Mouse (Mus musculus) stomach, postnatal 0 days (tissue): ENCODE results near the gene Megf11. TPM values are rescaled to one million over a fixed set of nuclear protein-coding genes. Genes with fewer than 3 reads are reported as not detected.

Experiments
- ATAC-seq: fragments of 200-750 bp; cut with Nextera tagmentation; 2 replicates; pipeline ENCODE4 v1.8.0; 2017; ENCODE audit not compliant: low FRiP score, low TSS enrichment
- DNase-seq: peaks from one replicate; pipeline ENCODE4 v3.0.0-alpha.2; 2016; ENCODE audit warnings: low spot score
- H3K27ac ChIP-seq: fragments of 300-500 bp; sonication (generic); replicated peaks from 2 replicates; pipeline ENCODE4 v1.5.1; 2014; ENCODE audit warnings: mild to moderate bottlenecking, control low read depth
- H3K27me3 ChIP-seq: fragments of 300-500 bp; sonication (generic); 2 replicates; pipeline ENCODE4 v1.6.1; 2014; ENCODE audit warnings: low read length; ENCODE audit not compliant: control insufficient read depth, insufficient read depth
- H3K36me3 ChIP-seq: fragments of 300-500 bp; sonication (generic); 2 replicates; pipeline ENCODE4 v1.6.1; 2014; ENCODE audit warnings: low read length, mixed read lengths; ENCODE audit not compliant: control insufficient read depth, insufficient read depth
- H3K4me1 ChIP-seq: fragments of 300-500 bp; sonication (generic); replicated peaks from 2 replicates; pipeline ENCODE4 v1.6.1; 2014; ENCODE audit warnings: antibody characterized with exemption; ENCODE audit not compliant: control insufficient read depth, insufficient read depth
- H3K4me2 ChIP-seq: fragments of 300-500 bp; sonication (generic); replicated peaks from 2 replicates; pipeline ENCODE4 v1.6.1; 2014; ENCODE audit warnings: low read depth, mild to moderate bottlenecking, control low read depth, moderate library complexity
- H3K4me3 ChIP-seq: fragments of 300-500 bp; sonication (generic); 2 replicates; pipeline ENCODE4 v1.5.1; 2014; ENCODE audit warnings: low read depth, low read length, control low read depth
- H3K9ac ChIP-seq: fragments of 300-500 bp; sonication (generic); 2 replicates; pipeline ENCODE4 v1.6.1; 2014; ENCODE audit warnings: mild to moderate bottlenecking, low read length, control low read depth, mixed read lengths
- H3K9me3 ChIP-seq: fragments of 300-500 bp; sonication (generic); 2 replicates; pipeline ENCODE4 v1.6.1; 2016; ENCODE audit warnings: low read length; ENCODE audit not compliant: control insufficient read depth
- CTCF ChIP-seq: IDR thresholded peaks from 2 replicates; pipeline ENCODE4 v1.5.1; 2016; ENCODE audit warnings: antibody characterized with exemption, low read depth, mild to moderate bottlenecking, moderate library complexity
- EP300 ChIP-seq: optimal IDR thresholded peaks from 2 replicates; pipeline ENCODE3; 2016; ENCODE audit warnings: antibody characterized with exemption
- WGBS: fragments of 180-500 bp; shearing (Covaris S2); extraction: QIAGEN DNeasy Blood & Tissue Kit; methylation state at CpG from one replicate; pipeline ENCODE4 v1.1.7; 2014; 5-methylcytosine and 5-hydroxymethylcytosine counted together
- polyA plus RNA-seq: library from polyadenylated mRNA; unstranded; fragments of >200 nt; fragmentation: Nextera tagmentation; extraction: Ambion mirVana; gene quantifications from 2 replicates; pipeline ENCODE4 v1.2.1, GENCODE M21; 2015

Megf11 gene
- polyA plus RNA-seq, 1 experiment from 2014 or later, result 0.46 TPM

DNA sequence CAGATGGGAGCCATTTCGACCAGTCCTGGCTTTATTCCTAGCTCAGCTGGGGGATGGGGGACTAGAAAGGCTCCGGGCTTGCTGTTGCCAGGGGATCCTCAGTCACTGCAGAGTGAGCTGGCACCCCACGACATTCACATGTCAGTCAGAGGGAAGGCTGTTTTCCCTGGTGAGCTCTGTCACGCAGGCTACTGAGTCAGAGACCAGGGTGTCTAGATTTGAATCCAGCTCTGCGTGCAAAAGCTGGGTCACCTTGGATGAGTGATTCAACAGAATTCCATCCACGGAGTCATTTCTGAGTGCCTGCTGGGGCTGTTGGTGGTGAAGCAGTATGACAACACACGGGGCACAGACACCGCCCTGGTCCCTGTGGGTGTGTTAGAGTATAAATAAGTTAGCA lies 13.7 kb downstream of the Megf11 start:
- Histone ChIP-seq H3K9me3 (no peaks in the 10 kb centered on the region), H3K27me3 (no peaks in the 10 kb centered on the region), H3K9ac (no peak overlapping the region), H3K27ac (no peak overlapping the region), H3K4me2 (no peak overlapping the region), H3K36me3 (no peaks in the 10 kb centered on the region), H3K4me1 (no peaks in the 10 kb centered on the region), H3K4me3 (no peak overlapping the region)
- 69% methylated on average over 8 of the region's 8 CpGs for WGBS
- TF ChIP-seq CTCF (no peak), EP300 (no peak)
- no peak for DNase-seq
- no peak for ATAC-seq

DNA sequence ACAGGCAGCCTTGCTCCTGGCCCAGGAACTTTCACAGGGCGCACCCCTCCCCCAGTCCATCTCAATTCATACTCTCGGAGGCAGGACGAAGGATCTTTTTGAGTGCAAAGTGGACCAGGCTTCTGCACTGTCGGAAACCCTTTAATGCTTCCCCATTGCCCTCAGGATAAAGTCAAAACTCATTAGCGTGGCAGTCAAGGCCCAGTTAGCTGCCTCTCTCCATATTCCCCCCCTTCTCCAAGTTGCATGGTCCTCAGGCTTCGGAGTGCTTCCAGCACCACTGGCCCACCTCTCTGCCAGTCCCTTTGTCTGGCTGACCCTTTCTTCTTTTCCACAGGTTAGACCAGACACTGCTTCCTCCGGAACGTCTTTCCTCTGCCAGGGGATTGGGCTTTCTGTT lies 16.7 kb downstream of the Megf11 start:
- Histone ChIP-seq H3K9me3 (no peaks in the 10 kb centered on the region), H3K4me1 (no peaks in the 10 kb centered on the region), H3K27me3 (no peaks in the 10 kb centered on the region), H3K36me3 (no peaks in the 10 kb centered on the region), H3K9ac (no peak overlapping the region), H3K4me2 (no peak overlapping the region), H3K4me3 (no peak overlapping the region), H3K27ac (no peak overlapping the region)
- 83% methylated on average over 8 of the region's 8 CpGs for WGBS
- no peak for DNase-seq
- ATAC-seq, result no peak
- TF ChIP-seq EP300 (no peak), CTCF (no peak)

DNA sequence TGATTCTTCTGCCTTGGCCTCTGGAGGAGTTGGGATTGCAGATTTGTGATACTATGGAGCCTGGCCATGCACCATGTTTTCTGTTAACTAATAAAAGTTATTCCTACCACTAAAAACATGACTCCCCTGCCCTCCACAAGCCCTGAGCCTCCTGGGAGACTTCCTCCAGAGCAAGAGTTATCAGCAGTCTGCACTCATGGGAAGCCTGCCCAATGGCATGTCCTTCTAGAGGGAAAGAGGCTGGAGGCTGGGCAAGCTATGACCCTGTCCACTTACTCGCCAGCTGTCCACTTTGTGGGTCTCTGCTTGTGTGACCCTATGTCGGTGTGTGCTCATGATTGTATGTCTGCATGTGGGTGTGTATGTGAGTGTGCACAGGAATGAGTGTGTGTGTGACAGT lies 21.4 kb downstream of the Megf11 start:
- H3K4me2 ChIP-seq, result no peak overlapping the region
- no peak for ATAC-seq
- no peaks in the 10 kb centered on the region for H3K9me3 ChIP-seq
- no peaks in the 10 kb centered on the region for H3K36me3 ChIP-seq
- 90% methylated on average over 2 of the region's 2 CpGs for WGBS
- H3K4me3 ChIP-seq, result no peak overlapping the region
- H3K9ac ChIP-seq, result no peak overlapping the region
- DNase-seq, result no peak
- no peaks in the 10 kb centered on the region for H3K27me3 ChIP-seq
- H3K27ac ChIP-seq, result no peak overlapping the region
- TF ChIP-seq CTCF (no peak), EP300 (no peak)
- no peaks in the 10 kb centered on the region for H3K4me1 ChIP-seq

DNA sequence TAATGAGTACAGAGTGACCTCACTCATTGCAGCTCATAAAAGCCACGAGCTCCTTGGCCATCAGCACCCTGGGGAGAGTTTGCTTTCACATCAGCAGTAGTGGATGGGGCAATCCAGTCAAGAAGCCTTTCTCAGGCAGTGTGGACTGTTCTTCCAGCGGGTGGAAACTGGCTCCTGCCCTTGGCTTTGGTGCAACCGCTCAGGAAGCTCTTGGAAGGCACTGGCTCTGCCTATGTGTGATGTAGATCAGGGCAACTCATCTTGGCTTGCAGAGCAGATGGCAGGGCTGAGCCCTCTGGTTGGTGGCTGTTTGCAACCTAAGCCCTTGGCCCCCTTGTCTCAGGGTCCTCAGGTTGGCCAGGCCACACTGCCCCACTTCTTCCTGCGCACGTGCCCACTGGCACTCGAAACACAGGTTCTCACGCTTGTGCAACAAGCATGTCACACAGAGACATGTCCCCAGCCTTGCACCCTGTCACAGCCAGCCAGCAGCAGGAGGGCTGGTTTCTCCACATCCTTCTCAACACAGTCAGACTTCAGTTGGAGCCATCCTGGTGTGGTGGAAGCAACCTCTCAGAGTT lies 22.1 kb downstream of the Megf11 start:
- no peak for TF ChIP-seq EP300
- TF ChIP-seq CTCF, result no peak
- Histone ChIP-seq H3K36me3 (no peaks in the 10 kb centered on the region), H3K9me3 (no peaks in the 10 kb centered on the region), H3K27me3 (no peaks in the 10 kb centered on the region), H3K4me3 (no peak overlapping the region), H3K9ac (no peak overlapping the region), H3K4me1 (no peaks in the 10 kb centered on the region), H3K27ac (no peak overlapping the region), H3K4me2 (no peak overlapping the region)
- DNase-seq, result no peak
- 85% methylated on average over 7 of the region's 7 CpGs for WGBS
- no peak for ATAC-seq

DNA sequence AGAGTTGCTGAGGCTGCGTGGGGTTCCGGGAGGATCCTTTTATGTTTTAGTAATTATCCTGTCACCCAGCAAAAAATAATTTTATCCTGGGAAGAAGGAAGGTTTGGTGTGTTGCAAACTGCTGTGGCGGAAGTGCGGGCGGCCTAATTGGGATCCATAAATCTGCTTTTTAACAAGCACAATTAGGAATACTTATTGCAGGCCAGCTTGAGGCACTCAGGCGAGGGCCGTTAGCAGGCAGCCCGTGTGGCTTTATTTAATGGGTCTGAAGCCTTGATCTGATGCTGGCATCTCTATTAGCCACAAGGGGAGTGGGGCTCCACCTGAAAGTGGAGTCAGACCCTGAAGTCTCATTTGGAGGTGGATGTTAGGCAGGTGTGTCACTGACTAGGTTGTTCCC lies 23.4 kb downstream of the Megf11 start:
- Histone ChIP-seq H3K36me3 (no peaks in the 10 kb centered on the region), H3K27ac (no peak overlapping the region), H3K4me2 (no peak overlapping the region), H3K9ac (no peak overlapping the region), H3K4me3 (no peak overlapping the region), H3K4me1 (no peaks in the 10 kb centered on the region), H3K27me3 (no peaks in the 10 kb centered on the region), H3K9me3 (no peaks in the 10 kb centered on the region)
- ATAC-seq (no peak), DNase-seq (no peak)
- WGBS, result 78% methylated on average over 8 of the region's 8 CpGs
- no peak for TF ChIP-seq CTCF
- TF ChIP-seq EP300, result no peak

DNA sequence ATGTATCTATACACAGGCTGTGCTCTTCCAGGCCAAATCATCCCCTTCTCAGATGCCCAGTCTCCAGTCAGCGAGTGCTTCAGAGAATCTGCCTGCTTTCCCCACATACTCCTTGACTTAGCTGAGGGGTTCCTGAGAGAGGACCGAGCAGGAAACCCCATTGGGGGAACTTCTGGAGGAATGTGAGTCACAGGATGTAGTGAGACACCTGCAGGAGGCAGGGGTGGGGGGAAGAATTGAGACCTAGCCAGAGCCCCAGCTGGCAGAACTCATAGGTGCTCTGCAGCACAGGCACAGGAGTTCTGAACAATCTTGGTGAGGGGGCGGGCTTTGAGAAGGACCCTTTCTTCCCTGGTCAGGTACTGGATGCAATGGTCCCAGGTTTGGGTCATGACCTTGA lies 35.0 kb downstream of the Megf11 start:
- ATAC-seq (no peak), DNase-seq (no peak)
- H3K4me3 ChIP-seq, result no peak overlapping the region
- H3K4me2 ChIP-seq, result no peak overlapping the region
- H3K9me3 ChIP-seq, result no peaks in the 10 kb centered on the region
- H3K36me3 ChIP-seq, result no peaks in the 10 kb centered on the region
- 72% methylated on average over 3 of the region's 3 CpGs for WGBS
- no peaks in the 10 kb centered on the region for H3K27me3 ChIP-seq
- no peaks in the 10 kb centered on the region for H3K4me1 ChIP-seq
- no peak overlapping the region for H3K9ac ChIP-seq
- H3K27ac ChIP-seq, result no peak overlapping the region
- TF ChIP-seq EP300 (no peak), CTCF (no peak)
